ENCODE assay signal across 8 mouse cellular contexts in the genomic region with DNA sequence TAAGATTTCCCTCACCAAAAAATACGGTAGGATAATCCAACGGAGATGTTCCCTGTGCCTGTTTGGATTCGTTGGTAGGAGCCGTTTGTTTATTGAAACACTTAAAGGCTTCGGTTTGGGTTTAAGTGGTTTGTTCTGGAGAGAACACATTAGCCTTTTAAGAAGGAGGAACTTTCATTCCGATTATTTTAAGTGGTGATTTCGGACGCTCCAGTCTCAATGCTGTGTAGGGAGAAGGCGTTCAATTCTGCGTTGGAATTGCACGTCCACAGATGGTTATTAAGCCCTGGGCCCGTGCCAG. TPM values are rescaled to one million over a fixed set of nuclear protein-coding genes. Genes with fewer than 3 reads are reported as not detected.
DNase-seq lines count a peak whose midpoint lies in the region; ATAC-seq and TF ChIP-seq lines count a peak whose summit lies in the region.

No protein-coding gene starts in this region.

- H3K9me3 ChIP-seq in heart, embryonic 10.5 days = no peaks in the 10 kb centered on the region
- no peaks in the 10 kb centered on the region for H3K9me3 ChIP-seq in G1E (replicated peaks)
- H3K9me3 ChIP-seq in hindbrain, embryonic 12.5 days (replicated peaks) = no peaks in the 10 kb centered on the region

- H3K4me1 ChIP-seq in heart, embryonic 10.5 days = peaks cover 61% of the 10 kb centered on the region
- peaks cover 49% of the 10 kb centered on the region for H3K4me1 ChIP-seq in G1E (ENCODE audit: insufficient read depth, low read depth, low read length)
- H3K4me1 ChIP-seq in hindbrain, embryonic 12.5 days = peaks cover 20% of the 10 kb centered on the region

- ATAC-seq in G1E (ENCODE audit: extremely low read depth, insufficient number of reproducible peaks, low FRiP score, poor library complexity, severe bottlenecking) = no peak
- 0 out of 2 replicates have a peak, but pooled peaks have one; percentile 22 for ATAC-seq in hindbrain, embryonic 12.5 days (ENCODE audit: low FRiP score)

- H3K27ac ChIP-seq in heart, embryonic 10.5 days = peak overlapping the region; percentile 97
- no peak overlapping the region for H3K27ac ChIP-seq in hindbrain, embryonic 12.5 days

- H3K27me3 ChIP-seq in heart, embryonic 10.5 days (ENCODE audit: insufficient read depth, poor library complexity, severe bottlenecking) = peaks cover 33% of the 10 kb centered on the region
- H3K27me3 ChIP-seq in G1E (ENCODE audit: insufficient read depth, low read length) = peaks cover 44% of the 10 kb centered on the region
- peaks cover 56% of the 10 kb centered on the region for H3K27me3 ChIP-seq in hindbrain, embryonic 12.5 days

- peak overlapping the region; percentile 98 for H3K4me2 ChIP-seq in hindbrain, embryonic 12.5 days (replicated peaks)

- intact Hi-C loops in heart, postnatal 14 days (cut with DNase I) = loop anchor here (5.0 kb wide), 1 partner anchor 89 kb away; no protein-coding TSS in a partner anchor

- H3K4me3 ChIP-seq in heart, embryonic 10.5 days = peak overlapping the region; percentile 86
- H3K4me3 ChIP-seq in G1E (ENCODE audit: low read depth, low read length) = peak overlapping the region; percentile 73
- peak overlapping the region; percentile 57 for H3K4me3 ChIP-seq in hindbrain, embryonic 12.5 days

- no peaks in the 10 kb centered on the region for H3K36me3 ChIP-seq in heart, embryonic 10.5 days
- H3K36me3 ChIP-seq in G1E (replicated peaks) = no peaks in the 10 kb centered on the region
- H3K36me3 ChIP-seq in hindbrain, embryonic 12.5 days = no peaks in the 10 kb centered on the region

- H3K9ac ChIP-seq in hindbrain, embryonic 12.5 days = no peak overlapping the region

- DNase-seq in heart, embryonic 10.5 days (ENCODE audit: low spot score) = no peak
- no peak for DNase-seq in heart, postnatal 14 days
- no peak for DNase-seq in G1E (ENCODE audit: low spot score)
- peak; percentile 61 for DNase-seq in lung, postnatal 36 days
- no peak for DNase-seq in thymus, postnatal 0 days (ENCODE audit: low spot score)
- no peak for DNase-seq in urinary bladder, postnatal 25 days (ENCODE audit: low spot score)
- no peak for DNase-seq in left cerebral cortex, adult 9 months (ENCODE audit: low spot score in 2 of 2)

- WGBS in heart, embryonic 10.5 days = 11% methylated on average over 12 of the region's 12 CpGs
- WGBS in hindbrain, embryonic 12.5 days = 14% methylated on average over 12 of the region's 12 CpGs

- no peak for TF ChIP-seq CTCF in G1E (IDR thresholded peaks at IDR 0.05; ENCODE audit: low read depth, low read length)

RNA-seq across cellular contexts. Expression of gene Tmod1, which starts 0.2 kb away (rescaled TPM):
- 132 and 215 TPM in 2 replicates for polyA plus RNA-seq in heart, embryonic 10.5 days (2016; fragmentation: Nextera tagmentation; extraction: Ambion mirVana)
- total RNA-seq in heart, postnatal 14 days (2021) = 100 to 1,000 TPM; 279 to 283 TPM
- total RNA-seq in G1E (2014; fragmentation: Nextera tagmentation) = 6.9 and 14.6 TPM in 2 replicates
- 0.99 and 1.1 TPM in 2 replicates for total RNA-seq in G1E (2017)
- polyA plus RNA-seq in G1E (2012) = 0.64 and 0.65 TPM in 2 replicates
- 4.8 and 5.1 TPM in 2 replicates for polyA plus RNA-seq in hindbrain, embryonic 12.5 days (2016; fragmentation: Nextera tagmentation; extraction: Ambion mirVana)
- 0.98 and 1.8 TPM in 2 replicates for polyA plus RNA-seq in thymus, postnatal 0 days (2015; fragmentation: Nextera tagmentation; extraction: Ambion mirVana)

Comparison
In these comparisons a context has a peak if more than half of its experiments do, and no peak if none do; other contexts are left out.
1. RNA of gene Tmod1, which starts 0.2 kb away (polyA plus RNA-seq): 132 to 215 TPM in heart, embryonic 10.5 days; 4.8 to 5.1 TPM in hindbrain, embryonic 12.5 days, 0.98 to 1.8 TPM in thymus, postnatal 0 days and 0.64 to 0.65 TPM in G1E; every median in the first group is over 10 times any median in the second.
2. Peak in every context shown above with its lines, with median percentiles within 50 percentile points of each other: H3K4me3 ChIP-seq.